Mouse (Mus musculus) megakaryocyte, embryonic 14.5 days (primary cell): ENCODE results near the gene Igf2bp1.

ENCODE experiments used
- FLI1 ChIP-seq: IDR thresholded peaks from 2 replicates; pipeline ENCODE4 v1.6.1; 2012; ENCODE audit warnings: low read length, inconsistent platforms, mixed read lengths
- GATA1 ChIP-seq: IDR thresholded peaks from 3 replicates; pipeline ENCODE4 v1.6.1; 2012; ENCODE audit warnings: mixed read lengths, low read length, inconsistent platforms, borderline replicate concordance

DNA sequence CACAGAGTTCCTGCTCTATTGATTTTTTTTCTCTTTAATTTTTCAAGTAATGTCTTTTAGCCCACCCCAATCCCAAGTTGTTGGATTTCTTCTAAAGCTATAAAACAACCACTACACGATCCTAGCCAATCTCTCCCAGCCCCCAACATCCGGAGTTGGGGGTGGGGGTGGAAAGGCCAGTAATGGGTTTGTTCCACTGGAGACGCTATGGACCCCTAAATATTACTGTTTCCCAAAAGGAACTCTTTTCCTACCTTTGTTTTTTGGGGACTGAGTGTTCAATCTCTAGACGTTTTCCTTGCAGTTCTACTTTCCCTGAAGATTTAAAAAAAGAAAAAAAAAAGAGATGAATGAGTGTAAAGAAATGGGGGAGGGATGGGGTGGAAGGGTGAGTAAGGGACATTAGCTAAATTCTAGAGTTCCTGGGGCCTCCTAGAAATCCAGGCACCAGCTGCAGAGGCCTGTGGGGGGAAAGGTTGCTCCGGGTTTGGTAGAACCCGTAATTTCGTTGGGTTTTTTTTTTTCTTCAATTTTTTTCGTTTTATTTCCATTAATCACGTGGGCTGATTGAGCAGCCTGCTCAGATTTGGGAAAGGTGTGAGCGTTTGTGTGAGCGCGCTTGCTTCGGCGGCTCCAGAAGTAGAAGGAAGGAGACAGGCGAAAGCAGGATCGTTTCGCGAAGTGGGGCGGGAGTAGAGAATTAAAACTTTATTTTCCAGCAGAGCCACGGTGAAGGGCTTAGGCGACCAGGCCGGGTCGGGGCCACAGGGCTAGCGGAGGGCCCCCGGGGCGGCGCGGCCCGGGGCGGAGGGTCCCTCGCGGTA lies 1.6 kb downstream of the Igf2bp1 start:
- TF ChIP-seq GATA1 = no peak
- no peak for TF ChIP-seq FLI1
